Mouse (Mus musculus): Measurements from ENCODE around the gene Chrna4.

GRCm38 (mm10) chr2:181044001-181044400, 655 bp upstream of the Chrna4 start:
- TF ChIP-seq POLR2A (IDR thresholded peaks at IDR 0.05; ENCODE audit: insufficient read length, low read depth), result no peak
- TF ChIP-seq TCF12 (IDR thresholded peaks at IDR 0.05; ENCODE audit: insufficient read depth, poor library complexity, severe bottlenecking), result no peak
- no peak for TF ChIP-seq MYOD1 (IDR thresholded peaks at IDR 0.05; ENCODE audit: control insufficient read depth in 1 of 3, insufficient read length in 2 of 3, low read depth in 2 of 3)
- TF ChIP-seq E2F4 (IDR thresholded peaks at IDR 0.05; ENCODE audit: insufficient read depth), result no peak
- TF ChIP-seq MAX (IDR thresholded peaks at IDR 0.05; ENCODE audit: low read depth), result no peak
- TF ChIP-seq REST (IDR thresholded peaks at IDR 0.05; ENCODE audit: insufficient read depth, insufficient read length), result no peak
- no peak for TF ChIP-seq CEBPB (IDR thresholded peaks at IDR 0.05; ENCODE audit: insufficient read depth, poor library complexity, severe bottlenecking)
- no peak for TF ChIP-seq USF1 (IDR thresholded peaks at IDR 0.05; ENCODE audit: low read depth)
- no peak for TF ChIP-seq MYOG (IDR thresholded peaks at IDR 0.05; ENCODE audit: control insufficient read depth in 1 of 3, insufficient read depth in 1 of 3, insufficient read length in 2 of 3, low read depth in 2 of 3)
- no peak for TF ChIP-seq POLR2AphosphoS2 (IDR thresholded peaks at IDR 0.05; ENCODE audit: insufficient read length, low read depth)
